Mouse (Mus musculus): ENCODE data around the gene Clip1.

DNA sequence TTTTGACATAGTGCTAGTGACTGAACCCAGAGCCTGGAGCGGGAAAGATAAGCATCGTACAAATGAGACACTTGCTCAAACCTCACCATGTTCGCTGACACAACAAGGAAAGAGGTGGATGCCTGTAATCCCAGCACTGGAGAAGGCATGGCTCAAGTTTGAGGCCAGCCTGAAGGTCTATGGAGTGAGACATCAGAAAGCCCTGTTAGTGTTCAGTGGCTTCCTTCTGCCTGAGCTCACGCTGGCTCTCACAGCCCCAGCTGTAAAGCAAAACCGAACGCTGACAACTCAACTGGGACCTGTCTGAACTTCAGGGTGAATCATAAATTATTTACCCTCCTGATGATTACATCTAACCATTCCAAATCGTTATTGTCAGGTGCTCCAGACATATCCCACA lies 18.5 kb downstream of the Clip1 start:
- TF ChIP-seq POLR2A (IDR thresholded peaks at IDR 0.05; ENCODE audit: low read depth, low read length) (no peak), CTCF (conservative IDR thresholded peaks at IDR 0.05; ENCODE audit: insufficient read depth, insufficient read length, low read depth, low read length) (no peak)

Measured in kidney, adult 2 months (tissue).